Mouse (Mus musculus) cerebellum, adult 2 months (tissue): ENCODE data around the gene Tbcb. TPM values are rescaled to one million over a fixed set of nuclear protein-coding genes. Genes with fewer than 3 reads are reported as not detected.
"Not testable (repeated sequence)": the region's sequence is repeated elsewhere in the genome, so short reads cannot be mapped to it uniquely, and the experiment has no call there.

Experiments used
- DNase-seq, 2 experiments: peaks; one replicate each; pipeline ENCODE4 v3.0.0; 2021
- H3K27ac ChIP-seq: fragments of 200-500 bp; 2 replicates; pipeline ENCODE4 v1.5.1; 2012; ENCODE audit warnings: low read length, control low read depth, inconsistent platforms; ENCODE audit not compliant: insufficient read depth
- H3K27me3 ChIP-seq: fragments of 200-500 bp; 2 replicates; pipeline ENCODE4 v1.6.1; 2012; ENCODE audit warnings: inconsistent platforms, mild to moderate bottlenecking, low read length, moderate library complexity; ENCODE audit not compliant: control insufficient read depth, insufficient read depth
- H3K4me1 ChIP-seq: fragments of 200-500 bp; 2 replicates; pipeline ENCODE4 v1.6.1; 2011; ENCODE audit warnings: low read length; ENCODE audit not compliant: control insufficient read depth, insufficient read depth
- H3K4me3 ChIP-seq: fragments of 200-500 bp; replicated peaks from 2 replicates; pipeline ENCODE3; 2011; ENCODE audit warnings: mild to moderate bottlenecking, low read depth, low read length, control low read depth; ENCODE audit not compliant: insufficient read depth
- CTCF ChIP-seq: fragments of 200-500 bp; IDR thresholded peaks from 2 replicates; pipeline ENCODE4 v1.5.1; 2011; ENCODE audit warnings: low read depth, mild to moderate bottlenecking, control low read depth, low read length, moderate library complexity, borderline replicate concordance; ENCODE audit not compliant: insufficient read depth
- POLR2A ChIP-seq: fragments of 200-500 bp; IDR thresholded peaks from 2 replicates; pipeline ENCODE4 v1.6.1; 2011; ENCODE audit warnings: low read length, control low read depth, borderline replicate concordance; ENCODE audit not compliant: insufficient read depth
- WGBS: fragments of 180-500 bp; shearing (Covaris S2); methylation state at CpG from one replicate; pipeline ENCODE4 v1.1.7; 2018; 5-methylcytosine and 5-hydroxymethylcytosine counted together
- polyA plus RNA-seq: library from polyadenylated mRNA; depleted of rRNA; stranded (reverse); fragments of >200 nt; gene quantifications from 2 replicates; pipeline ENCODE4 v1.2.3, GENCODE M21; 2012

Tbcb gene
- polyA plus RNA-seq, 1 experiment = 147 TPM

DNA sequence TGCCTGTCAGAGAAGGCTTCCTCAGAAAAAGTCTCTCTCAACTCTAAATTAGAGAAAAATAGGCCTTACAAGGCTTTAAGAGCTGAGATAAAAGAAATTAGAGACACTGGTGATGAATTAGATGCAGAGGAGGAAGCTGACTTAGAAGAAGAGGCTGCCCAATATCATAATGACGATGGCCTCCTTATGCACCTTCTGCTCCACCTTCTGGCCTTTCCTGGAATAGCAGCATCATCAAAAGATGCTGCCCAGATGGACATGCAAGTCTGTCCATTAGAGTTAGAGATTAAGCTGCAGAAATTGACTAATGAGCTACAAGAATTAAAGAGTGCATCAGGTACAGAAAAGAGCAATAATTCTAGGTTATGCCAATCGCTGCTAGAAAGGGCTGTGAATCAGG is 26.7 kb downstream of the Tbcb start:
- Histone ChIP-seq H3K4me1 (peaks cover 9% of the 10 kb centered on the region), H3K27ac (no peak overlapping the region), H3K27me3 (no peaks in the 10 kb centered on the region), H3K4me3 (no peak overlapping the region)
- WGBS = 1% methylated on average over 2 of the region's 2 CpGs
- TF ChIP-seq POLR2A = no peak
- peak; percentile 79 for TF ChIP-seq CTCF
- DNase-seq = peak; percentile 80

GRCm38 (mm10) chr7:30204380-30204779 is 27.7 kb downstream of the Tbcb start:
- TF ChIP-seq CTCF (no peak), POLR2A (no peak)
- no peak overlapping the region for H3K4me3 ChIP-seq
- no peak for DNase-seq
- H3K27me3 ChIP-seq = no peaks in the 10 kb centered on the region
- WGBS = 43% methylated on average over 8 of the region's 8 CpGs
- H3K4me1 ChIP-seq = peaks cover 16% of the 10 kb centered on the region
- H3K27ac ChIP-seq = no peak overlapping the region

DNA sequence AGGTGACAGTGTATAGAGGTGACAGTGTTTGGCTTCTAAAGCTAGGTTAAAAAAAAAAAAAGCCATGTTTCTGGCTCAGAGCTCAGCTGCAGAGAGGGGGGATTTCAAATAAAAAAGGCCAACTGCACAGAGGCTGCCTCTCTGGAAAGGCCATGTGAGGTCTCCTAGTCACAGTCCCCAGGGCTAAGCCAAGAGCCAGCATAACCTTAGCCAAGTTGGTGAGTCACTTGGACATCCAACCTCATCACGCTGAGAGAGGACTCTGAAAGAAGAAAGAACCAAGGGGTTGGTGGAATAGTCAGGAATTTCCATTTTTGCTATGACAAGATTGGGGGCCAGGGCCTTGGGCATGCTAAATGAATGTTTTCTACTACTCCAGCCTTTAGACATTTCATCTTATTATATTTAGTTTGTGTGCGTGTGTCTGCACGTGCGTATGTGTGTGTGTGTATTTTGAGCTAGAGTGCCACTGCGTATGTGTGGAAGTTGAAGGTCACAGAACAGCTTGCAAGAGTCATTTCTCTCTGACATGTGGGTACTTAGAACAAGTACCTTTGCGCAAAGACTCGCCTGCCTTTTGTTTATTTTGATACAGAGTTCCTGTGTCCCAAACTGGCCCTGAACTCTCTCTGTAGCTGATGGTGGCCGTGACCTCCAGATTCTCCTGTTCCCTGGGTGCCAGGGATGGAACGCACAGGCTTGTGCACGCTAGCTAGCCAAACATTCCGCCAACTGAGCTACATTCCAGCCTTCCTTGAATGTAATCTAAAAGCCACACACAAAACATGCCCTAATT is 29.0 kb downstream of the Tbcb start:
- DNase-seq = peak; percentile 69 to 89
- WGBS = 18% methylated on average over 11 of the region's 11 CpGs
- TF ChIP-seq CTCF = no peak
- TF ChIP-seq POLR2A = no peak
- Histone ChIP-seq H3K4me1 (peaks cover 16% of the 10 kb centered on the region), H3K4me3 (no peak overlapping the region), H3K27ac (peak overlapping the region; percentile 87), H3K27me3 (no peaks in the 10 kb centered on the region)

GRCm38 (mm10) chr7:30200661-30201060 is 31.4 kb downstream of the Tbcb start:
- peaks cover 27% of the 10 kb centered on the region for H3K4me1 ChIP-seq
- not testable (repeated sequence) for H3K4me3 ChIP-seq, H3K27ac ChIP-seq, H3K27me3 ChIP-seq
- WGBS = 90% methylated on average over 5 of the region's 5 CpGs
- DNase-seq = peak in 1 of 2 experiments; percentile 4

DNA sequence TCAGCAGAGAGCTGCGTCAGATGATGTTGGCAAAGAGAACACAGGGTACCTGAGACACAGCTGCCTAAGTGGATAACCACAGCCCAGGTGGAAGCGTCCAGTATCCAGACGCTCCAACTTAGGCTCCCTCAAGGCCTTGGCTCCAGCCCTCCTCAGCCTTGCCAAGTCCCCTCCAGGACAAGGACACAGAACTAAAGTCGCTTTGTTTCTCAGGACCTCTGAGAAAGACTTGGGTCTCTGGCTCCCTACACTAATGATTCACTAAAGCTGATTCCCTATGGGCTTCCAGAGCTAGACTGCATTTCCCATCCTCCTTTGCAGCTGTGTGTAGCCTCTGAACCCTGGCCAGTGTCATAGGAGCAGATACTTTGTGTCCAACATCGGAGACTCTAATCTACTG is 31.9 kb downstream of the Tbcb start:
- Histone ChIP-seq H3K27me3 (no peaks in the 10 kb centered on the region), H3K4me3 (no peak overlapping the region), H3K27ac (0 out of 2 replicates have a peak overlapping the region, but pooled peaks have one; percentile 18), H3K4me1 (peaks cover 31% of the 10 kb centered on the region)
- TF ChIP-seq POLR2A = no peak
- no peak for TF ChIP-seq CTCF
- WGBS = 40% methylated on average over 5 of the region's 5 CpGs
- DNase-seq = peak in 1 of 2 experiments; percentile 12

DNA sequence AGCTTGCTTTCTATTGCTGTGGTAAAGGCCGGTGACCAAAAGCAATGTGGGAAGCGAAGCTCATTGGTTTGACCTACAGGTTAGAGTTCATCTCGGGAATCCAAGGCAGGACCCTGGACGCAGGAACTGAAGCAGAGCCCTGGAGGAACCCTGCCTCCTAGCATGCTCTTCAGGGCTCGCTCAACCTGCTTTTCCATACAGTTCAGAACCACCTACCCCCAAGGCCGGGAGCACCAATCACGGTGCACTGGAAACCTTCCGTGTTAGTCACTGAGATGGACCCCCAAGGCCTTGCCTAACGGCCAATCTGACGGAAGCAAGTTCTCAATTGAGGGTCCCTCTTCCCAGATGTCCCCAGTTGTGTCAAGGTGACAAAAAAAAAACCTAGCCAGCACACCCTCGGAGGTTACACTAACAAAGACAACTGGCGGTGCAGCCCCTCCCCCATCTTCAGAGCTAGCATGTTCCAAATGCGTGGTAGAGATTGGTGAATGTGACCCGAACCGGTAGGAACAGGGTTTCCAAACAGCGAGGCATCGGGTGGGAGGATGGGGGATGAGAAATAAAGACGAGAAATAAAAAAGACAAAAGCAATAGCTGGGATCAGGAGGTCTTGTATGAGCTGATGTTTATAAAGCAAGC is 32.5 kb downstream of the Tbcb start:
- DNase-seq = peak in 1 of 2 experiments; percentile 12
- 83% methylated on average over 18 of the region's 18 CpGs for WGBS
- TF ChIP-seq CTCF (no peak), POLR2A (no peak)
- Histone ChIP-seq H3K4me3 (no peak overlapping the region), H3K4me1 (peaks cover 29% of the 10 kb centered on the region), H3K27ac (no peak overlapping the region), H3K27me3 (no peaks in the 10 kb centered on the region)

GRCm38 (mm10) chr7:30198481-30198971 is 33.5 kb downstream of the Tbcb start, which contains the start of gene Capns1:
Capns1 (minus strand) TSS chr7:30198811.
- WGBS = 3% methylated on average over 8 of the region's 8 CpGs
- Histone ChIP-seq H3K27me3 (no peaks in the 10 kb centered on the region), H3K27ac (peak within 1 kb of the TSS; percentile 37; the same call in 1 of the 2 replicates), H3K4me1 (peaks cover 29% of the 10 kb centered on the region), H3K4me3 (no peak within 1 kb of the TSS)
- TF ChIP-seq CTCF (peak; percentile 85), POLR2A (no peak)
- DNase-seq = peak; percentile 67 to 76
